Mouse (Mus musculus) liver, embryonic 15.5 days (tissue): ENCODE measurements around the gene Gpr182. TPM values are rescaled to one million over a fixed set of nuclear protein-coding genes. Genes with fewer than 3 reads are reported as not detected.

ENCODE experiments used
- ATAC-seq: fragments of 200-750 bp; cut with Nextera tagmentation; 2 replicates; pipeline ENCODE4 v1.8.0; 2017; ENCODE audit warnings: moderate number of reproducible peaks, mild to moderate bottlenecking, moderate library complexity; ENCODE audit not compliant: insufficient read depth
- H3K27ac ChIP-seq: fragments of 300-500 bp; sonication (generic); replicated peaks from 2 replicates; pipeline ENCODE4 v1.5.1; 2015; ENCODE audit warnings: mild to moderate bottlenecking, inconsistent platforms
- H3K27me3 ChIP-seq: fragments of 300-500 bp; sonication (generic); 2 replicates; pipeline ENCODE4 v1.6.1; 2015; ENCODE audit warnings: mild to moderate bottlenecking, inconsistent platforms
- H3K36me3 ChIP-seq: fragments of 300-500 bp; sonication (generic); replicated peaks from 2 replicates; pipeline ENCODE4 v1.6.1; 2015; ENCODE audit warnings: moderate library complexity, mild to moderate bottlenecking, inconsistent platforms
- H3K4me1 ChIP-seq: fragments of 300-500 bp; sonication (generic); replicated peaks from 2 replicates; pipeline ENCODE4 v1.6.1; 2015; ENCODE audit warnings: inconsistent platforms
- H3K4me2 ChIP-seq: fragments of 300-500 bp; sonication (generic); 2 replicates; pipeline ENCODE4 v1.6.1; 2015; ENCODE audit warnings: moderate library complexity, mild to moderate bottlenecking, inconsistent platforms
- H3K4me3 ChIP-seq: fragments of 300-500 bp; sonication (generic); replicated peaks from 2 replicates; pipeline ENCODE4 v1.5.1; 2015; ENCODE audit warnings: mild to moderate bottlenecking, inconsistent platforms
- H3K9ac ChIP-seq: fragments of 300-500 bp; sonication (generic); 2 replicates; pipeline ENCODE4 v1.6.1; 2015; ENCODE audit warnings: moderate library complexity, mild to moderate bottlenecking, inconsistent platforms
- H3K9me3 ChIP-seq: fragments of 300-500 bp; sonication (generic); replicated peaks from 2 replicates; pipeline ENCODE4 v1.6.1; 2016; ENCODE audit warnings: inconsistent platforms
- WGBS: fragments of 180-500 bp; shearing (Covaris S2); methylation state at CpG from one replicate; pipeline ENCODE4 v1.1.7; 2015; ENCODE audit warnings: mixed read lengths; ENCODE audit not compliant: insufficient replicate concordance; 5-methylcytosine and 5-hydroxymethylcytosine counted together
- polyA plus RNA-seq: library from polyadenylated mRNA; unstranded; fragments of >200 nt; fragmentation: Nextera tagmentation; extraction: Ambion mirVana; gene quantifications from 2 replicates; pipeline ENCODE4 v1.2.1, GENCODE M21; 2015

Gpr182 gene
- polyA plus RNA-seq, 1 experiment from 2014 or later, result 12.0 TPM

DNA sequence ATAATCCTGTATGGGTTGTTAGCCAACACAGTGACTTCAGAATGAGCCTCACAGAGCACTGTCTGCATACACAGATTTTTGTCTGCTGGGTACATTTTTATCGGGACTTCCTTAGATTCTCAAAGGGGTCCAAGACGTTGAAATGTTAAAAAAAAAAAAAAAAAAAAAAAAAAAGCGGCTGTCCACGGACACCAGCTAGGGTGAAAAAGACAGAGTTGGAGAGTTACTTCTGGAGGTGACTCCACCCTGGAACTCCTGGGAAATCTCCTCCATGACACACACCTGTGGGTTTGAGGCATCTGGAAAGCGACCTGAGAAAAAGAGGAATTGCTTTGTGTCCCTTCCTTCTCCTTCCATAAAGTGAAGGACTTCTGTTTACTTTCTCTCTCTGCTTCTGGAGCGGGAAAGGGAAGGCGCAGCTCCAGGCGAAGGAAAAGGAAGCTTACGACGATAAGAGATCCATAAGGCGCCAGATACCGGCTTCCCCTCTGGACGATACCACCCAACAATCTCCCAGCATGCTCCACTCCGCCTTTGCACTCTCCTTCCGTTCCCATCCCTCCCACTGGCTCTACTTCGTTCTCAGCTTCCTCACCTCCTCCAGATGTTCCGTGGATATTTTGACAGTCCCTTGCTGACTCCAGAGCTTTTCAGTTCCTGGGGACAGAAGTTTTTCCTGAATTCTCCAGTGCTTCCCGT, 4.4 kb upstream of the Gpr182 start:
- Histone ChIP-seq H3K9me3 (no peaks in the 10 kb centered on the region), H3K27ac (no peak overlapping the region), H3K9ac (no peak overlapping the region), H3K4me1 (peaks cover 28% of the 10 kb centered on the region), H3K4me3 (no peak overlapping the region), H3K36me3 (no peaks in the 10 kb centered on the region), H3K4me2 (peak overlapping the region; percentile 52), H3K27me3 (no peaks in the 10 kb centered on the region)
- peak; percentile 13; the same call in 1 of the 2 replicates for ATAC-seq
- 17% methylated on average over 17 of the region's 18 CpGs for WGBS

GRCm38 (mm10) chr10:127755246-127755645, 3.7 kb upstream of the Gpr182 start:
- Histone ChIP-seq H3K27me3 (no peaks in the 10 kb centered on the region), H3K9ac (no peak overlapping the region), H3K9me3 (no peaks in the 10 kb centered on the region), H3K36me3 (no peaks in the 10 kb centered on the region), H3K4me3 (no peak overlapping the region), H3K4me1 (peaks cover 29% of the 10 kb centered on the region), H3K4me2 (no peak overlapping the region), H3K27ac (0 out of 2 replicates have a peak overlapping the region, but pooled peaks have one; percentile 19)
- no peak for ATAC-seq
- 31% methylated on average over 3 of the region's 3 CpGs for WGBS

DNA sequence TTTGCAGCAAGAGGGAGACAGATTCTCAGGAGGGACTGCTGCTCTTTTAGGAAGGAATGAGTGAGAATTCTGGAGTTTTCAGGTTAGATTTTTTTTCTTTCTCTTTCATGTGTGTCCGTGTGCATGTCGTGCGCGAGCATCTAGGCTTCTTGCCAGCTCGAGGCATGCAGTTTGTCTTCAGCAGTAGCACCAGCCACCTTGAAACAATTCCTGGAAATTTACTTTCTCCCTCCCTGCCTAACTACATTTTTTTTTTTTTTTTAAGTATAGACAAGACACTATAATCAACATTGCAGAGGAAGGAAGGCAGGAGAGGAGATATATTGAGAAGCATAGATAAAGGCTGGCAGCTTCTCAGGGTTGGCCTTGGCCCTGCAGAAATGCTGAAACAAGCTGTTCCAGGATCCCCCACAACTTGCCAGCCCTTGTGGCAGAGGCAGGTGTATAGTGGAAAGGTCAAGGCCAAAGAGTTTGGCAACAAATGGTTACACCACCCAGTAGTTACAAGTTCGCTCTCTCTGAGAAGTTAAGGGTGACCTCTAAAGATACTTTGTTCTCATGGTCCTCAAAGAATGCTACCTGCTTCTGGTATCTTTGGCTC, 3.1 kb upstream of the Gpr182 start:
- Histone ChIP-seq H3K27ac (no peak overlapping the region), H3K4me2 (no peak overlapping the region), H3K4me3 (no peak overlapping the region), H3K27me3 (no peaks in the 10 kb centered on the region), H3K9ac (no peak overlapping the region), H3K36me3 (no peaks in the 10 kb centered on the region), H3K9me3 (no peaks in the 10 kb centered on the region), H3K4me1 (peaks cover 35% of the 10 kb centered on the region)
- WGBS, result 34% methylated on average over 6 of the region's 6 CpGs
- no peak for ATAC-seq

DNA sequence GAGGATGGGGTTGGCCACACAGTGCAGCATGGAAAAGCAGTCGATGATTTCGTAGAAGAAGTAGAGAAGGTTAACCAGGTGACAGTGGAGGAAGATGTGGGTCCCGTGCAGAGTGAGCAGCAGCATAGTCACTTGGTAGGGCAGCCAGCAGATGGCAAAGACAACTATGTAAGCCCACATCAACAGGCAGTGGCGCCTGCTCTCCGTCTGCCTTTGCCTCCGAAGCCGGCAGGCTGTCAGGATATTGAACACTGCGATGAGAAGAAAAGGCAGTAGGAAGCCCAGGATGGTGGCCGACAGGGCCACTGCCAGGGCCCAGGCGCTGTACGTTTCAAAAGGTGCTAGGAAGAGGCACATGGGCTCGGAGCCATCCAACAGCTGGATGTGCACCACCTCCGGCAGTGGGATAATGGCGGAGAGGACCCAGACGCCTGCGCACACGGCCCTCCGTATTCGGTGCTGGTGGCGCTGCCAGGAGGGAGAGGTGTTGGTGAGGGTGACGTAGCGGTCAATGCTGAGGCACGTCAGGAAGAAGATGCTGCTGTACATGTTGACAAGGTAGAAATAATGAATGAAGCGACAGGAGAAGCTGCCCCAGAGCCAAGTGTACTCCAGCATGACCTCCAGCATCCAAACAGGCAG, 1.3 kb downstream of the Gpr182 start:
- Histone ChIP-seq H3K27ac (peak overlapping the region; percentile 77), H3K4me2 (peak overlapping the region; percentile 37), H3K9me3 (no peaks in the 10 kb centered on the region), H3K9ac (no peak overlapping the region), H3K4me3 (peak overlapping the region; percentile 23), H3K27me3 (no peaks in the 10 kb centered on the region), H3K36me3 (peaks cover 14% of the 10 kb centered on the region), H3K4me1 (peaks cover 34% of the 10 kb centered on the region)
- 60% methylated on average over 24 of the region's 24 CpGs for WGBS
- no peak for ATAC-seq

- peak overlapping the region; percentile 77 for H3K27ac ChIP-seq
- H3K9ac ChIP-seq, result no peak overlapping the region
- peak overlapping the region; percentile 23; the same call in 1 of the 2 replicates for H3K4me3 ChIP-seq
- 19% methylated on average over 8 of the region's 8 CpGs for WGBS
- H3K27me3 ChIP-seq, result no peaks in the 10 kb centered on the region
- H3K36me3 ChIP-seq, result peaks cover 24% of the 10 kb centered on the region
- ATAC-seq, result peak; percentile 73
- peaks cover 32% of the 10 kb centered on the region for H3K4me1 ChIP-seq
- peak overlapping the region; percentile 37 for H3K4me2 ChIP-seq
- no peaks in the 10 kb centered on the region for H3K9me3 ChIP-seq
These were observed 2.5 kb downstream of the Gpr182 start for GRCm38 (mm10) chr10:127748847-127749612.

GRCm38 (mm10) chr10:127747254-127747653, 4.3 kb downstream of the Gpr182 start:
- no peak overlapping the region for H3K4me3 ChIP-seq
- H3K27ac ChIP-seq, result no peak overlapping the region
- no peak overlapping the region for H3K4me2 ChIP-seq
- peaks cover 32% of the 10 kb centered on the region for H3K4me1 ChIP-seq
- no peaks in the 10 kb centered on the region for H3K9me3 ChIP-seq
- H3K36me3 ChIP-seq, result peaks cover 42% of the 10 kb centered on the region
- H3K9ac ChIP-seq, result no peak overlapping the region
- no peaks in the 10 kb centered on the region for H3K27me3 ChIP-seq
- no peak for ATAC-seq
- WGBS, result 79% methylated on average over 8 of the region's 8 CpGs

- peaks cover 53% of the 10 kb centered on the region for H3K36me3 ChIP-seq
- H3K9ac ChIP-seq, result no peak overlapping the region
- WGBS, result 44% methylated on average over 5 of the region's 5 CpGs
These were observed 5.6 kb downstream of the Gpr182 start for GRCm38 (mm10) chr10:127745886-127746285.

DNA sequence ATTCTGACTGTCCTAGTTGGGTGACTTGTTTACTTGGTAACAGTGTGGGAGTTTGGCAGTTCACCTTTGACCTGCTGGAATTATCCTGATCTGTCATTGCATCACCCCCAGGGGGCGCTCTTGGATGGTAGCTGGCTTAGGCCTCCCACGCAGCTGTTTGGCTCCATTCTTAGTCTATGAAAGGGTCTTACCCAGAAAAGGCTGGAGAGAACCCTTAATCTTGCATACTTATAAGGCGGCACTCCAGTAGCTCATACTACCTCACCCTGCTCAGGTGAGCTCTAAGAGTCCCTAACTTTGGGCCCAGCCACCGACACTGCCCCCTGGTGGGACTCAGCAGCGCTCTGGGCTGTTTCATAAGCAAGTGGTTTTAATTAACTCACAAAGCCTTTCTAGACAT, 6.9 kb downstream of the Gpr182 start:
- Histone ChIP-seq H3K9ac (no peak overlapping the region), H3K4me1 (peaks cover 39% of the 10 kb centered on the region), H3K36me3 (peaks cover 53% of the 10 kb centered on the region), H3K27me3 (no peaks in the 10 kb centered on the region; the same call in 1 of the 2 replicates), H3K4me2 (no peak overlapping the region), H3K9me3 (no peaks in the 10 kb centered on the region), H3K4me3 (no peak overlapping the region), H3K27ac (no peak overlapping the region)
- ATAC-seq, result no peak
- WGBS, result 77% methylated on average over 5 of the region's 5 CpGs

More at GRCm38 (mm10) chr10:127745886-127746285, 5.6 kb downstream of the Gpr182 start:
- ATAC-seq, result no peak
- no peak overlapping the region for H3K27ac ChIP-seq
- H3K4me2 ChIP-seq, result no peak overlapping the region
- no peaks in the 10 kb centered on the region for H3K27me3 ChIP-seq
- H3K4me3 ChIP-seq, result no peak overlapping the region
- H3K9me3 ChIP-seq, result no peaks in the 10 kb centered on the region
- H3K4me1 ChIP-seq, result peaks cover 35% of the 10 kb centered on the region

DNA sequence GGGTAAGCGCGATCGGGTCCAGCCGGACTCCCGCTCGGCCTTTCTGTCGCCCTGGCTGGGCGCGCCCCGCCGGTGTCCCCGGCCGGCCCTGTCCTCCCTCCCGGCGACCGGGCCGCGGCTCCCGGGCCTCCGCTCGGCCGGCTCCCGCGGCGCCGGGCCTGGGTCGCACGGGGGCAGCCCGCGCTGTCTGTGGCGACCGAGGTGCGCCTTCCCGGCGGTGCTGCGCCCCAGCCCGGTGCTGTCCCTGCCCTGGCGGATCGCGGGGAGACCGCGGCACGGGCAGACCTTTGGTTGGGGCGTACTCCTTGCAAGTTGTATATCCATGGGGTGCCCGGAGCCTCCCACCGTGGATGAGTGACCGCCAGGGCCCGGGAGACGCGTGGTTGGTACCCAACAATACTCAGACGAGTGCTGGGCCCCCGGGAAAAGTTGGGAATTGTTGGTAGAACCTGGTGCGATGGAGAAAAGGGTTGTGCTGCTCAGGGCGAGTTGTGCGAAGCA, 11.8 kb downstream of the Gpr182 start:
- Histone ChIP-seq H3K4me1 (peaks cover 65% of the 10 kb centered on the region), H3K4me2 (peak overlapping the region; percentile 83), H3K27ac (peak overlapping the region; percentile 79), H3K27me3 (no peaks in the 10 kb centered on the region; the same call in 1 of the 2 replicates), H3K9ac (peak overlapping the region; percentile 77), H3K36me3 (peaks cover 35% of the 10 kb centered on the region), H3K9me3 (no peaks in the 10 kb centered on the region), H3K4me3 (peak overlapping the region; percentile 77)
- ATAC-seq, result peak; percentile 35
- WGBS, result under 1% methylated on average over 46 of the region's 55 CpGs

DNA sequence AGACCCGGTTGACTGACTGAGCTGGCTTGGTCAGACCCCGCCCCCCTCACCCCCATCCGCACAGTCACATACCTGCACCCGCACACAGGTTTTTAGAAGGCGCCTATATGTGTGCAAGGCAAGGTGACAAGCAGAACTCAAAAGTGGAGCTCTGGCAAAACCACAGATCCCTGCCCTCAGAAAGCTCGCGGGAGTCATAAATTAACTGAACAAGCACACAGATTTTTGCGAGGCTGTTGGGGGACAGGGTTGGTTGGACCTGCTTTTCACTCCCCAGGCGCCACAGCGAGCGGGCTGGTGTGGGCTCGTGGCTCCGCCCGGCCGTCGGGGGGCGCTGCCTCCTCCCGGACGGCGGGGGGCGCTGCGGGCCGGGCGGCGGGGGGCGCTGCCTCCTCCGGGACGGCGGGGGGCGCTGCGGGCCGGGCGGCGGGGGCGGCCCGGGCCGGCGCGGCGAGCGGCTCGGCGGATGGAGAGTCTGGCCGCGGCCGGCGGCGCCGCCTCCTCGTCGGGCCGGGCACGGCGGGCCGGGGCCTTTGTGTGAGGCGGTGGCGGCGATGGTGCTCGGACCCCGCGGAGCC, 12.4 kb downstream of the Gpr182 start, which contains the start of gene Zbtb39:
Zbtb39 (plus strand) TSS at position 456 of the 578 bp plus-strand sequence.
- no peaks in the 10 kb centered on the region for H3K9me3 ChIP-seq
- ATAC-seq, result peak; percentile 70
- no peaks in the 10 kb centered on the region; the same call in 1 of the 2 replicates for H3K27me3 ChIP-seq
- peak within 1 kb of the TSS; percentile 83 for H3K4me2 ChIP-seq
- peaks cover 30% of the 10 kb centered on the region for H3K36me3 ChIP-seq
- H3K27ac ChIP-seq, result peak within 1 kb of the TSS; percentile 79
- under 1% methylated on average over 36 of the region's 61 CpGs for WGBS
- peaks cover 65% of the 10 kb centered on the region for H3K4me1 ChIP-seq
- H3K4me3 ChIP-seq, result peak within 1 kb of the TSS; percentile 77
- peak within 1 kb of the TSS; percentile 77 for H3K9ac ChIP-seq
